Mouse (Mus musculus): ENCODE results near the gene Hipk4.

- no peak for TF ChIP-seq POLR2A (IDR thresholded peaks at IDR 0.05; ENCODE audit: borderline replicate concordance, insufficient read depth, low read length)
- no peak for TF ChIP-seq CTCF (IDR thresholded peaks at IDR 0.05; ENCODE audit: borderline replicate concordance, insufficient read depth, low read depth, low read length)
Measured at GRCm38 (mm10) chr7:27543065-27543464, 20.0 kb downstream of the Hipk4 start.
